Mouse (Mus musculus) stomach, embryonic 16.5 days (tissue): ENCODE measurements around the gene Tubb2b. TPM values are rescaled to one million over a fixed set of nuclear protein-coding genes. Genes with fewer than 3 reads are reported as not detected.
"Not testable (repeated sequence)": the region's sequence is repeated elsewhere in the genome, so short reads cannot be mapped to it uniquely, and the experiment has no call there.

Source experiments
- ATAC-seq: fragments of 200-750 bp; cut with Nextera tagmentation; 2 replicates; pipeline ENCODE4 v1.8.0; 2017; ENCODE audit warnings: moderate number of reproducible peaks, moderate TSS enrichment; ENCODE audit not compliant: insufficient read depth, low FRiP score
- H3K27ac ChIP-seq: fragments of 300-500 bp; sonication (generic); 2 replicates; pipeline ENCODE4 v1.5.1; 2014; ENCODE audit warnings: low read length
- H3K27me3 ChIP-seq: fragments of 300-500 bp; sonication (generic); 2 replicates; pipeline ENCODE4 v1.6.1; 2014; ENCODE audit warnings: low read length, control low read depth, mixed read lengths; ENCODE audit not compliant: control insufficient read depth, insufficient read depth
- H3K36me3 ChIP-seq: fragments of 300-500 bp; sonication (generic); 2 replicates; pipeline ENCODE4 v1.6.1; 2014; ENCODE audit warnings: low read length; ENCODE audit not compliant: control insufficient read depth, insufficient read depth
- H3K4me1 ChIP-seq: fragments of 300-500 bp; sonication (generic); 2 replicates; pipeline ENCODE4 v1.6.1; 2014; ENCODE audit warnings: low read length, control low read depth, mixed read lengths; ENCODE audit not compliant: control insufficient read depth, insufficient read depth
- H3K4me2 ChIP-seq: fragments of 300-500 bp; sonication (generic); 2 replicates; pipeline ENCODE4 v1.6.1; 2014; ENCODE audit warnings: low read depth, low read length, mixed read lengths
- H3K4me3 ChIP-seq: fragments of 300-500 bp; sonication (generic); replicated peaks from 2 replicates; pipeline ENCODE4 v1.5.1; 2014; ENCODE audit warnings: mild to moderate bottlenecking, low read length
- H3K9ac ChIP-seq: fragments of 300-500 bp; sonication (generic); 2 replicates; pipeline ENCODE4 v1.6.1; 2014; ENCODE audit warnings: low read length
- H3K9me3 ChIP-seq: fragments of 300-500 bp; sonication (generic); replicated peaks from 2 replicates; pipeline ENCODE4 v1.6.1; 2016; ENCODE audit warnings: low read length, control low read depth; ENCODE audit not compliant: control insufficient read depth
- WGBS: fragments of 180-500 bp; shearing (Covaris S2); extraction: QIAGEN DNeasy Blood & Tissue Kit; methylation state at CpG from one replicate; pipeline ENCODE4 v1.1.7; 2014; 5-methylcytosine and 5-hydroxymethylcytosine counted together
- polyA plus RNA-seq: library from polyadenylated mRNA; unstranded; fragments of >200 nt; fragmentation: Nextera tagmentation; extraction: Ambion mirVana; gene quantifications from 2 replicates; pipeline ENCODE4 v1.2.1, GENCODE M21; 2015

The Tubb2b gene
- polyA plus RNA-seq, 1 experiment from 2014 or later = 41.7 TPM

GRCm38 (mm10) chr13:34088201-34088649 is 42.0 kb downstream of the Tubb2b start:
- not testable (repeated sequence) for H3K9ac ChIP-seq, H3K27me3 ChIP-seq, ATAC-seq, H3K27ac ChIP-seq, H3K4me2 ChIP-seq, H3K4me3 ChIP-seq, H3K36me3 ChIP-seq, H3K9me3 ChIP-seq
- WGBS = 47% methylated on average over 5 of the region's 5 CpGs
- peaks cover 10% of the 10 kb centered on the region; the same call in 1 of the 2 replicates for H3K4me1 ChIP-seq

GRCm38 (mm10) chr13:34087052-34087812 is 43.0 kb downstream of the Tubb2b start:
- H3K36me3 ChIP-seq = no peaks in the 10 kb centered on the region
- 54% methylated on average over 7 of the region's 7 CpGs for whole genome bisulfite sequencing
- no peak for ATAC-seq
- no peaks in the 10 kb centered on the region for H3K27me3 ChIP-seq
- H3K9me3 ChIP-seq = no peaks in the 10 kb centered on the region
- H3K4me1 ChIP-seq = peaks cover 10% of the 10 kb centered on the region; the same call in 1 of the 2 replicates
- no peak overlapping the region for H3K9ac ChIP-seq
- H3K4me3 ChIP-seq = no peak overlapping the region
- H3K4me2 ChIP-seq = no peak overlapping the region
- H3K27ac ChIP-seq = no peak overlapping the region

- no peaks in the 10 kb centered on the region for H3K27me3 ChIP-seq
- H3K4me3 ChIP-seq = no peak overlapping the region
- no peak overlapping the region for H3K4me2 ChIP-seq
- no peaks in the 10 kb centered on the region for H3K36me3 ChIP-seq
- no peak for ATAC-seq
- H3K4me1 ChIP-seq = peaks cover 10% of the 10 kb centered on the region; the same call in 1 of the 2 replicates
- H3K27ac ChIP-seq = peak overlapping the region; percentile 75
- WGBS = 36% methylated on average over 9 of the region's 9 CpGs
- H3K9me3 ChIP-seq = no peaks in the 10 kb centered on the region
- H3K9ac ChIP-seq = no peak overlapping the region
Measured at GRCm38 (mm10) chr13:34084026-34084750, 46.1 kb downstream of the Tubb2b start.

- no peak for ATAC-seq
- WGBS = 69% methylated on average over 4 of the region's 4 CpGs
- no peak overlapping the region for H3K27ac ChIP-seq
- no peak overlapping the region for H3K4me2 ChIP-seq
- H3K9me3 ChIP-seq = no peaks in the 10 kb centered on the region
- H3K4me1 ChIP-seq = peaks cover 17% of the 10 kb centered on the region
- no peak overlapping the region for H3K4me3 ChIP-seq
- no peaks in the 10 kb centered on the region for H3K27me3 ChIP-seq
- no peak overlapping the region for H3K9ac ChIP-seq
- no peaks in the 10 kb centered on the region for H3K36me3 ChIP-seq
Measured at GRCm38 (mm10) chr13:34081926-34082325, 48.3 kb downstream of the Tubb2b start.

- Histone ChIP-seq H3K9me3 (no peaks in the 10 kb centered on the region), H3K4me3 (no peak overlapping the region), H3K27me3 (no peaks in the 10 kb centered on the region), H3K9ac (no peak overlapping the region), H3K4me1 (peaks cover 20% of the 10 kb centered on the region), H3K36me3 (no peaks in the 10 kb centered on the region), H3K4me2 (no peak overlapping the region), H3K27ac (no peak overlapping the region)
- ATAC-seq = no peak
- 73% methylated on average over 3 of the region's 3 CpGs for WGBS
Measured at GRCm38 (mm10) chr13:34079801-34080200, 50.5 kb downstream of the Tubb2b start.

DNA sequence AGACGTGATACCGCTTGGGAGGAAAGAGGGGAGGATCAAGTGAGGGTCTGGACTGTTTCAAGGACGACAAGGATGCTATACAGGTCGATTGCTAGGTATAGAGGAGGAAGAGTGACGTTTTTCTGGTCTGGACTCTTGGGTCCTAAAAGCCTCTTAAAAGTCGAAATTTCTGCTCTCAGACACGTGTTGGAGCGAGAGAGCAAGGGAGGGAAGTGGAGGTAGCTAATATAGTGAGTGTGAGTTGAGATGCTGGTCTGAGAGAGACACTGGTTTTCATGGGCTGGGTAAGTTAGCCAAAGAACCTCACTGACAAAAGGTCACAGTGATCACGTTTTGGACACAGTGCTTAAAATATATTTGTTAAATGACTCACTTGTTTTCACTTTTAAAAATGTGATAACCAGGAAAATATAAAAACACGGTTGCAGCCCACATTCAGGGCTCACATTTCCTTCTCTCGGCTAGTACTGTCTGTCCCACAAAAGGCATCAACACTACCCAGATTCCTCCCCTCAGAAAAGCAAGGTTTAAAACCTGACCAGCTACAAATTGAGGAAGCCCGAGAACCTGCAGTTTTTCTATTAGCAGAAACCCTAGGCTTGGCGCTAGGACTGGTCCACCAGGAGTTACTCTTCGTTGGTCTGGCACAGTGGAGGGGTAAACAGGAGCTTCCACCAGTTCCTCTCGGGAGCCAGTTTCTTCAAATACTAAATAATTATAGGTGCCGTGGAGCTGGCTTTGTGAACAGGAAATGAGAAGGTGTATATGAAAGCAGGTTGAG is 51.6 kb downstream of the Tubb2b start:
- H3K36me3 ChIP-seq = no peaks in the 10 kb centered on the region
- peak overlapping the region; percentile 88 for H3K4me3 ChIP-seq
- peaks cover 13% of the 10 kb centered on the region for H3K4me1 ChIP-seq
- WGBS = 38% methylated on average over 16 of the region's 16 CpGs
- no peaks in the 10 kb centered on the region for H3K9me3 ChIP-seq
- peak overlapping the region; percentile 91 for H3K9ac ChIP-seq
- H3K4me2 ChIP-seq = peak overlapping the region; percentile 89
- peak; percentile 3; the same call in 1 of the 2 replicates for ATAC-seq
- H3K27ac ChIP-seq = no peak overlapping the region; the same call in 1 of the 2 replicates
- H3K27me3 ChIP-seq = no peaks in the 10 kb centered on the region

- H3K27ac ChIP-seq = peak within 1 kb of the TSS; percentile 66
- H3K4me1 ChIP-seq = peaks cover 12% of the 10 kb centered on the region
- WGBS = under 1% methylated on average over 45 of the region's 45 CpGs
- peak; percentile 89 for ATAC-seq
- H3K27me3 ChIP-seq = no peaks in the 10 kb centered on the region
- peak within 1 kb of the TSS; percentile 89 for H3K4me2 ChIP-seq
- H3K9me3 ChIP-seq = no peaks in the 10 kb centered on the region
- peak within 1 kb of the TSS; percentile 88 for H3K4me3 ChIP-seq
- H3K9ac ChIP-seq = peak within 1 kb of the TSS; percentile 91
- H3K36me3 ChIP-seq = no peaks in the 10 kb centered on the region
Measured at GRCm38 (mm10) chr13:34077492-34078271, 52.6 kb downstream of the Tubb2b start, which contains the start of gene Tubb2a. Tubb2a (minus strand) TSS chr13:34078007.
